ENCODE assay signal across 10 mouse cellular contexts in the genomic region with DNA sequence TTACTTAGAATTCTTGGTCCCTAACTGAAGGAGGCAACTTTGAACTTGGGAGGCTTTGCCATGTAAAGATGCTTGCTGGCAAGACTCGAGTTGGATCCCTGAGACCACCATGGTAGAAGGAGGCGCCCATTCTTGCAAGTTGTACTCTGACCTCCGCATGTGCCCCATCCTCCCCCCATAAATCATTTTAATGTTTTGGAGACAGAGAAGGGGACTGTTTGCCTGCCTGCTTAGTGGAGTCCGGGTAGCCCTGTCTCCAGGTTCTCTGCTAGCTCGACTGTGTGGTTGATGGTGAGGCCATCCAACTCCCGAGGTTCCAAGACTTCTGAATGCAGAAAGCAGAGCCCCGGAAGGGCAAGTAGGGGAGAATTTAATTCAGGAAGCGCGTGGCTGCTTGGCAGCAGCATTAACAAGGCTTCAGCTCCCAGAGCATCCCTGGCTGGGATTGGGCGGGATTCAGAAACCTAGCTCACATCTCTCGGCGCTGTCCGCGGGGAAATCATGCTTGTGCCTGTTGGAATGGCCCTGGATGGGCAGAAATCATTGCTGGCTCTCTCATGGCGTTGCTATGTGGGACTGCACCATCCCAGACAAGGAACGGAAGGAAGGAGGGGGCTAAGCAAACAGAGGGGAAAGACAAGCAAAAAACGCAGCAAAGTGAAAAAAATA.
A peak's percentile ranks its signal among the peaks of the same experiment; 100 is the strongest.
DNase-seq lines count a peak whose midpoint lies in the region; ATAC-seq and TF ChIP-seq lines count a peak whose summit lies in the region.
"Had no signal": no experiment of that assay in that cellular context is flagged by ENCODE, and none has a peak within 500 bp of the region (broad histone marks: within the 10 kb centered on the region; RNA-seq: fewer than 3 reads in every experiment).

No protein-coding gene starts in this region.

- ATAC-seq in hindbrain, embryonic 12.5 days (ENCODE audit: low FRiP score) = no peak

- intact Hi-C loops in gastrocnemius, adult 2 months (cut with DNase I) = no loop called here

- H3K4me1 ChIP-seq in hindbrain, embryonic 12.5 days = peaks cover 28% of the 10 kb centered on the region
- peaks cover 21% of the 10 kb centered on the region for H3K4me1 ChIP-seq in midbrain, embryonic 10.5 days
- H3K4me1 ChIP-seq: liver, embryonic 13.5 days had no signal

- no peaks in the 10 kb centered on the region for H3K36me3 ChIP-seq in hindbrain, embryonic 12.5 days
- no peaks in the 10 kb centered on the region for H3K36me3 ChIP-seq in midbrain, embryonic 10.5 days
- H3K36me3 ChIP-seq: liver, embryonic 13.5 days had no signal

- H3K9me3 ChIP-seq in hindbrain, embryonic 12.5 days (replicated peaks) = no peaks in the 10 kb centered on the region
- no peaks in the 10 kb centered on the region for H3K9me3 ChIP-seq in midbrain, embryonic 10.5 days (replicated peaks)

- 53% methylated on average over 17 of the region's 17 CpGs for WGBS in hindbrain, embryonic 12.5 days
- WGBS in midbrain, embryonic 10.5 days = 68% methylated on average over 17 of the region's 17 CpGs

- no peak overlapping the region for H3K9ac ChIP-seq in hindbrain, embryonic 12.5 days
- H3K9ac ChIP-seq: liver, embryonic 13.5 days had no signal

- peak overlapping the region; percentile 6 for H3K4me2 ChIP-seq in hindbrain, embryonic 12.5 days (replicated peaks)
- H3K4me2 ChIP-seq: liver, embryonic 13.5 days had no signal

- no peaks in the 10 kb centered on the region for H3K27me3 ChIP-seq in hindbrain, embryonic 12.5 days
- H3K27me3 ChIP-seq in midbrain, embryonic 10.5 days (ENCODE audit: low read depth, poor library complexity, severe bottlenecking) = no peaks in the 10 kb centered on the region
- H3K27me3 ChIP-seq: liver, embryonic 13.5 days had no signal

- DNase-seq in gastrocnemius, adult 2 months = peak; percentile 30
- no peak for DNase-seq in gastrocnemius, postnatal 25 days
- peak; percentile 17 for DNase-seq in ZHBTc4 (ENCODE audit: low read depth, low spot score)
- no peak for DNase-seq in midbrain, embryonic 10.5 days (ENCODE audit: low spot score)
- DNase-seq in natural killer cell, adult 2 months (ENCODE audit: low spot score in 2 of 2) = no peak
- no peak for DNase-seq in cerebellum, adult 9-11 months
- no peak for DNase-seq in T-cell, adult 2 months (ENCODE audit: low spot score)
- DNase-seq: gastrocnemius, postnatal 10 days; liver, embryonic 13.5 days had no signal

- H3K27ac ChIP-seq in gastrocnemius, adult 2 months = no peak overlapping the region
- peak overlapping the region; percentile 41; the same call in 1 of the 2 replicates for H3K27ac ChIP-seq in hindbrain, embryonic 12.5 days
- H3K27ac ChIP-seq in midbrain, embryonic 10.5 days (replicated peaks) = no peak overlapping the region
- H3K27ac ChIP-seq: liver, embryonic 13.5 days had no signal

- peak overlapping the region; percentile 23; the same call in 1 of the 2 replicates for H3K4me3 ChIP-seq in gastrocnemius, adult 2 months
- no peak overlapping the region for H3K4me3 ChIP-seq in hindbrain, embryonic 12.5 days
- H3K4me3 ChIP-seq in midbrain, embryonic 10.5 days = peak overlapping the region; percentile 18; the same call in 1 of the 2 replicates
- H3K4me3 ChIP-seq: liver, embryonic 13.5 days had no signal

- TF ChIP-seq CTCF in gastrocnemius, adult 2 months (IDR thresholded peaks at IDR 0.05) = no peak

Comparison
In these comparisons a context has a peak if more than half of its experiments do, and no peak if none do; other contexts are left out.
1. DNase-seq: peak in gastrocnemius, adult 2 months (single experiment) and ZHBTc4 (single experiment); none in gastrocnemius, postnatal 25 days (single experiment), midbrain, embryonic 10.5 days (single experiment), natural killer cell, adult 2 months (0 of 2), cerebellum, adult 9-11 months (single experiment) and T-cell, adult 2 months (single experiment).